In the genomic region with DNA sequence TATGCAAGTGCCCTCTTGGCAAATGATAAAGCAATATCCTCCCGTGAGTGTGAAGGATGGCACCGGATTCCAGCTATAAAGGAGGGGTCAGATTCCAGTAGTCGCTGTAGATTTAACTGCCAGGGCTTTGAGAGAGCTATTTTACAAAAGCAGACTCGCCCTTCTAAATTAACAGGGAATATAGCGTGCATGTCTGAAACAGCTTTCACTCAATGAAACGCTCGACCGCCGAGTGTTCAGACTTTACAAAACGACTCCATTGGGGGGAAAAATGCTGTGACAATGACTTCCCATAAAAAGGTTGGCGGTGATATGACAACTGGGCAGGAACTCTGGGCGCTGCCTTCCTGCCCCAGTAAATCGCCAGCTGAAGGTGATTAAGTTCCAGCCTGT, we compare ENCODE assay signal across 8 mouse cellular contexts. TPM values are rescaled to one million over a fixed set of nuclear protein-coding genes. Genes with fewer than 3 reads are reported as not detected.
DNase-seq lines count a peak whose midpoint lies in the region; ATAC-seq and TF ChIP-seq lines count a peak whose summit lies in the region.

No protein-coding gene starts in this region.

- H3K4me2 ChIP-seq in liver, embryonic 16.5 days (ENCODE audit: low read depth, low read length): peak overlapping the region; percentile 61

- H3K27me3 ChIP-seq in ES-Bruce4 (ENCODE audit: control insufficient read depth, insufficient read depth, low read length, poor library complexity, severe bottlenecking): no peaks in the 10 kb centered on the region
- H3K27me3 ChIP-seq in liver, embryonic 16.5 days (ENCODE audit: control insufficient read depth, insufficient read depth, low read depth, low read length): peaks cover 24% of the 10 kb centered on the region

- H3K4me1 ChIP-seq in ES-Bruce4 (ENCODE audit: control insufficient read depth, insufficient read depth, low read length): no peaks in the 10 kb centered on the region
- H3K4me1 ChIP-seq in liver, embryonic 16.5 days (ENCODE audit: control insufficient read depth, low read depth, low read length): no peaks in the 10 kb centered on the region; the same call in 1 of the 2 replicates

- peak; percentile 77 for DNase-seq in heart, adult 11 months
- DNase-seq in heart, adult 9 months (ENCODE audit: low spot score in 2 of 2): no peak
- DNase-seq in layer of hippocampus, adult 9-10 months (ENCODE audit: low spot score): no peak
- DNase-seq in urinary bladder, postnatal 14 days (ENCODE audit: low spot score): no peak

- TF ChIP-seq POLR2A in ES-Bruce4 (IDR thresholded peaks at IDR 0.05; ENCODE audit: insufficient read depth, low read length): no peak

- peak overlapping the region; percentile 88 for H3K4me3 ChIP-seq in ES-Bruce4 (ENCODE audit: low read depth, low read length)
- H3K4me3 ChIP-seq in liver, embryonic 16.5 days (ENCODE audit: low read depth, low read length): peak overlapping the region; percentile 62

- H3K36me3 ChIP-seq in ES-Bruce4 (ENCODE audit: control insufficient read depth, insufficient read depth, low read length, poor library complexity, severe bottlenecking): no peaks in the 10 kb centered on the region
- no peaks in the 10 kb centered on the region for H3K36me3 ChIP-seq in liver, embryonic 16.5 days (ENCODE audit: control insufficient read depth, insufficient read depth)

- H3K9ac ChIP-seq in ES-Bruce4 (ENCODE audit: low read depth, poor library complexity, severe bottlenecking): 0 out of 2 replicates have a peak overlapping the region, but pooled peaks have one; percentile 85
- peak overlapping the region; percentile 40 for H3K9ac ChIP-seq in liver, embryonic 16.5 days (ENCODE audit: low read depth, low read length)

- 2% methylated on average over 13 of the region's 13 CpGs for WGBS in liver, embryonic 16.5 days (ENCODE audit: insufficient replicate concordance)

- H3K9me3 ChIP-seq in ES-Bruce4 (replicated peaks; ENCODE audit: control insufficient read depth, insufficient read depth, low read length, poor library complexity, severe bottlenecking): no peaks in the 10 kb centered on the region
- H3K9me3 ChIP-seq in liver, embryonic 16.5 days (replicated peaks; ENCODE audit: control insufficient read depth, low read length): no peaks in the 10 kb centered on the region

- no peak for TF ChIP-seq EP300 in ES-Bruce4 (IDR thresholded peaks at IDR 0.05; ENCODE audit: insufficient read depth, low read depth, low read length)

- no peak overlapping the region for H3K27ac ChIP-seq in ES-Bruce4 (ENCODE audit: insufficient read depth, low read length)
- no peak overlapping the region for H3K27ac ChIP-seq in liver, embryonic 16.5 days (ENCODE audit: low read length)

- ATAC-seq in granulocyte monocyte progenitor cell, adult 5-6 weeks (replicated peaks; ENCODE audit: poor library complexity, severe bottlenecking): peak; percentile 3; the same call in 1 of the 2 replicates
- ATAC-seq in liver, embryonic 16.5 days (ENCODE audit: low read depth): no peak
- no peak for ATAC-seq in erythroid progenitor cell, adult 5-6 weeks (replicated peaks; ENCODE audit: low FRiP score, poor library complexity, severe bottlenecking)

- no peak for TF ChIP-seq CTCF in ES-Bruce4 (IDR thresholded peaks at IDR 0.05; ENCODE audit: low read depth, low read length)

RNA-seq across cellular contexts. Expression of a gene that starts 0.6 kb away (rescaled TPM):
- polyA plus RNA-seq in ES-Bruce4 (2011; ENCODE audit: insufficient read depth, insufficient read length, low read depth, missing spikeins): 8.0 and 8.1 TPM in 2 replicates
- total RNA-seq in granulocyte monocyte progenitor cell, adult 5-6 weeks (2014; fragmentation: Nextera tagmentation): not detected in 2 replicates
- total RNA-seq in granulocyte monocyte progenitor cell, adult 5-6 weeks (2017): under 0.01 TPM in 1 of 2 replicates, not detected in the other
- polyA plus RNA-seq in liver, embryonic 16.5 days (2015; fragmentation: Nextera tagmentation; extraction: Ambion mirVana): 1.1 TPM in 2 replicates
- not detected in 2 replicates for total RNA-seq in erythroid progenitor cell, adult 5-6 weeks (2015; ENCODE audit: low replicate concordance)
- total RNA-seq in erythroid progenitor cell, adult 5-6 weeks (2017; ENCODE audit: low replicate concordance): 0.39 TPM in 1 of 2 replicates, not detected in the other

RNA-seq across cellular contexts. Expression of a gene that starts 50.7 kb away (rescaled TPM):
- 57.6 and 63.7 TPM in 2 replicates for polyA plus RNA-seq in ES-Bruce4 (2011; ENCODE audit: insufficient read depth, insufficient read length, low read depth, missing spikeins)
- 29.6 and 36.5 TPM in 2 replicates for total RNA-seq in granulocyte monocyte progenitor cell, adult 5-6 weeks (2014; fragmentation: Nextera tagmentation)
- total RNA-seq in granulocyte monocyte progenitor cell, adult 5-6 weeks (2017): 44.2 and 62.0 TPM in 2 replicates
- polyA plus RNA-seq in liver, embryonic 16.5 days (2015; fragmentation: Nextera tagmentation; extraction: Ambion mirVana): 9.9 and 11.4 TPM in 2 replicates
- 3.2 TPM in 1 of 2 replicates, not detected in the other for total RNA-seq in erythroid progenitor cell, adult 5-6 weeks (2015; ENCODE audit: low replicate concordance)
- total RNA-seq in erythroid progenitor cell, adult 5-6 weeks (2017; ENCODE audit: low replicate concordance): 3.4 and 4.4 TPM in 2 replicates

Comparison
In these comparisons a context has a peak if more than half of its experiments do, and no peak if none do; other contexts are left out.
1. RNA of a gene that starts 50.7 kb away (total RNA-seq): 29.6 to 62.0 TPM in granulocyte monocyte progenitor cell, adult 5-6 weeks; 3.2 to 4.4 TPM in erythroid progenitor cell, adult 5-6 weeks; every median in the first group is over 4 times any median in the second.